Mouse (Mus musculus): Measurements from ENCODE around the gene Psmd5. TPM values are rescaled to one million over a fixed set of nuclear protein-coding genes. Genes with fewer than 3 reads are reported as not detected.

Gene Psmd5
- polyA plus RNA-seq, 1 experiment from 2014 or later, result 117 TPM

DNA sequence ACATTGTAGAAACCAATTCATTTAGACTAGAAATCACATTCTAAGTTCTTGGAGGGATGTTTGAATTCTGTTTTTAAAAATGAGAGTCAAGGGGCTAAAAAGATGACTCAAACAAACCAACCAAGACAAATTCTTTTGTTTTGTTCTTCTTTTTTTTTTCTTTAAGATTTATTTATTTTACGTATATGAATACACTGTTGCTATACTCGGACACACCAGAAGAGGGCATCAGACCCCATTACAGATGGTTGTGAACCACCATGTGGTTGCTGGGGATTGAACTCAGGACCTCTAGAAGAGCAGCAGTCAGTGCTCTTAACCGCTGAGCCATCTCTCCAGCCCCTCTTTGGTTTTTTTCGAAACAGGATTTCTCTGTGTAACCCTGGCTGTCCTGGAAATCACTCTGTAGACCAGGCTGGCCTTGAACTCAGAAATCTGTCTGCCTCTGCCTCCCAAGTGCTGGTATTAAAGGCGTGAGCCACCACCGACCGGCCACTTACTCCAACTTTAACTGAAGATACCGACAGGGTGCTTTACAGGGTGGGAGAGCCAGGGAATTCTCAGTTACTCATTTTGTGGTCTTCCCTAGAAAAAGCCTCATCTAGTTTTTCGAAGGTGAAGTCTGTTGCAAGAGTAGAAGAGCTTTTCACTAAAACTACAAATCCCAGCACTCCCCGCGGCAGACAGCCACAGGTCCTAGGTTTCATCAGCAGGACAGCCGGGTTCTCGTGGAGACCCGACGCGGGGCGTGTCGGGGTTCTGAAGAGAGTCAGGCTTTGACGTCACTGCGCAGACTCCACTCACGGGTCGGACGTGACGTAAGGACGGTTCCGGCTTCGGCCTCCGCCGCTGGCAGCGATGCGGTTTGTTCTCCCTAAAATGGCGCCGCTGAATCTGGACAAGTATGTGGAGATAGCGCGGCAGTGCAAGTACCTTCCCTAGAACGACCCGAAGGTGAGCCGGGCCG lies 73.0 kb downstream of the Psmd5 start:
- Histone ChIP-seq H3K4me1 (ENCODE audit: insufficient read depth) (no peaks in the 10 kb centered on the region; the same call in 1 of the 2 replicates), H3K4me2 (peak overlapping the region; percentile 48; the same call in 1 of the 2 replicates), H3K9ac (peak overlapping the region; percentile 74), H3K9me3 (ENCODE audit: low read depth, low read length) (no peaks in the 10 kb centered on the region), H3K36me3 (ENCODE audit: insufficient read depth) (peaks cover 13% of the 10 kb centered on the region), H3K4me3 (ENCODE audit: low read depth, low read length) (peak overlapping the region; percentile 62), H3K27me3 (ENCODE audit: insufficient read depth, low read length) (no peaks in the 10 kb centered on the region), H3K27ac (ENCODE audit: low read depth) (peak overlapping the region; percentile 90)
- 4% methylated on average over 39 of the region's 39 CpGs for WGBS
- ATAC-seq (ENCODE audit: insufficient read depth) (peak; percentile 93), DNase-seq (peak; percentile 100)
- TF ChIP-seq CTCF (IDR thresholded peaks at IDR 0.05; ENCODE audit: low read depth), result peak; percentile 46

DNA sequence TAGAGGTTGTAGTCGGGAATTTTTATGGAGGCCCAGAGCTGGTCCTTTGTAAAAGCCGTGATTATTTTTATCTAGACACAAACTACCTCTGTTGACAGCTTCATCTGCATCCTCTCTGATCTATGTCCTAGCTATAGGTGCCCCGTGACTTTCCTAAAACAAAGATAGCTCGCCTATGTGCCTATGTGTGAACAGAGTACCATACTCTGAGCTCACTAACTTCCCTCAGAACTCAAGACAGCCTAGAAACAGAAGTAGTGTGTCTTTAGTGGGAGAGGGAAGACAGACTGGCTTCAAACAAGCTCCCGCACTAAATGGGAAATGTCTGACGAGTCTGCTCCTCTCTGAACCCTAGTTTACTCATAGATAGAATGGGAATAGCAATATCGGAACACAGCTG lies 74.4 kb downstream of the Psmd5 start:
- Histone ChIP-seq H3K9me3 (ENCODE audit: low read depth, low read length) (no peaks in the 10 kb centered on the region), H3K4me2 (peak overlapping the region; percentile 80), H3K36me3 (ENCODE audit: insufficient read depth) (peaks cover 8% of the 10 kb centered on the region), H3K4me1 (ENCODE audit: insufficient read depth) (no peaks in the 10 kb centered on the region; the same call in 1 of the 2 replicates), H3K27ac (ENCODE audit: low read depth) (peak overlapping the region; percentile 88; the same call in 1 of the 2 replicates), H3K4me3 (ENCODE audit: low read depth, low read length) (peak overlapping the region; percentile 72), H3K27me3 (ENCODE audit: insufficient read depth, low read length) (no peaks in the 10 kb centered on the region), H3K9ac (peak overlapping the region; percentile 78)
- TF ChIP-seq CTCF (IDR thresholded peaks at IDR 0.05; ENCODE audit: low read depth), result no peak
- ATAC-seq (ENCODE audit: insufficient read depth), result no peak
- no peak for DNase-seq
- 74% methylated on average over 7 of the region's 7 CpGs for WGBS

Other genes with a start within 250 kb of the Psmd5 start
- 84.4 and 91.7 TPM in 2 replicates for gene Gapvd1, start 119.7 kb downstream of the Psmd5 start, polyA plus RNA-seq (2014; fragmentation: Nextera tagmentation; extraction: Ambion mirVana)
- gene Hspa5, start 103.0 kb downstream of the Psmd5 start, polyA plus RNA-seq (2014; fragmentation: Nextera tagmentation; extraction: Ambion mirVana), result 981 and 1,088 TPM in 2 replicates
- 39.6 and 45.0 TPM in 2 replicates for gene Rabepk, start 75.1 kb downstream of the Psmd5 start, polyA plus RNA-seq (2014; fragmentation: Nextera tagmentation; extraction: Ambion mirVana)
- 73.8 and 77.5 TPM in 2 replicates for gene Fbxw2, start 48.7 kb downstream of the Psmd5 start, polyA plus RNA-seq (2014; fragmentation: Nextera tagmentation; extraction: Ambion mirVana)
- gene Gm34653, start 42.0 kb downstream of the Psmd5 start, polyA plus RNA-seq (2014; fragmentation: Nextera tagmentation; extraction: Ambion mirVana), result not detected in 2 replicates
- gene Cutal, start 572 bp downstream of the Psmd5 start, polyA plus RNA-seq (2014; fragmentation: Nextera tagmentation; extraction: Ambion mirVana), result 0.57 and 0.64 TPM in 2 replicates
- gene Phf19, start 39.1 kb upstream of the Psmd5 start, polyA plus RNA-seq (2014; fragmentation: Nextera tagmentation; extraction: Ambion mirVana), result 3.3 and 4.9 TPM in 2 replicates
- 0.79 and 1.4 TPM in 2 replicates for gene Traf1, start 86.8 kb upstream of the Psmd5 start, polyA plus RNA-seq (2014; fragmentation: Nextera tagmentation; extraction: Ambion mirVana)
- gene Hc, start 186.5 kb upstream of the Psmd5 start, polyA plus RNA-seq (2014; fragmentation: Nextera tagmentation; extraction: Ambion mirVana), result 0.49 and 1.5 TPM in 2 replicates
- gene AI182371, start 226.6 kb upstream of the Psmd5 start, polyA plus RNA-seq (2014; fragmentation: Nextera tagmentation; extraction: Ambion mirVana), result 0.15 TPM in 1 of 2 replicates, not detected in the other
- 30.5 and 30.8 TPM in 2 replicates for gene Cntrl, start 234.5 kb upstream of the Psmd5 start, polyA plus RNA-seq (2014; fragmentation: Nextera tagmentation; extraction: Ambion mirVana)